Mouse (Mus musculus): ENCODE data around the gene Bub1. TPM values are rescaled to one million over a fixed set of nuclear protein-coding genes. Genes with fewer than 3 reads are reported as not detected.
A peak's percentile ranks its signal among the peaks of the same experiment; 100 is the strongest.

The Bub1 gene
- polyA plus RNA-seq (2016; fragmentation: Nextera tagmentation; extraction: Ambion mirVana) = 50.6 and 52.7 TPM in 2 replicates

DNA sequence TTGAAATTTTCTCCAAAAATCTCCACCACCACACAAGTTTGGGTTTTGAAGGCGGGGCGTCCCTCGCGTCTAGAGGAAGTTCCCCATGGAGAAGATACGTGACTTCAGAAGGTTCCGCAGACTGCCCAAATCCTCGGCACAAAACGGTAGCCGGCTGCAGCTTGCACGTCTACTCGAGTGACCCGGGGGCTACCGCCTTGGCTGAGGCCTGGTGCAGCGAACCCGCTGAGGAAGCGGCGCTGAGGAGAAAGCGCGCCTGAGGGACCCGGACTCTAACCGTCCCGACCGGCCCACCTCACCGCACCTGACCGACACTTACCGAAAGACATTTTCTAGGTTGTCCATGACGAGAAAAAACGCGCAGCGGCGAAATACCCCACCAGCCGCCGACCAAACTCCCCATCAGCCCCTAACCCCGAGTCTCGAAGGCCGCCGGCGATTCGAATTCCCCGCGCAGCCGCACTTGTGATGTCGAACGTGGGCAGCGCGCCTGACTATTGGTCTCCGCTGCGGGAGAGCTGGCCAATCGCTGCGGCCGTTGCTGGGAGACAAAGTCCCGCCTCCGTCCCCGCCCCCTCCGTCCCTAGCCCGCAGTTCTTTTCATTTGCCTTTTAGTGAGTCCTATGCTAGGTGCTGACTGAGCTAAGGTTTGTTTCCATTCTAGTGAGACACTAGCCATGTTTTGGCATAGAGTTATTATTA, at the start of gene Bub1:
Bub1 (minus strand) TSS at position 465 of the 702 bp plus-strand sequence.
- Histone ChIP-seq H3K4me3 (peak within 1 kb of the TSS; percentile 63), H3K4me2 (replicated peaks) (peak within 1 kb of the TSS; percentile 70), H3K4me1 (peaks cover 13% of the 10 kb centered on the region), H3K9ac (peak within 1 kb of the TSS; percentile 53), H3K9me3 (replicated peaks) (no peaks in the 10 kb centered on the region), H3K36me3 (0 out of 2 replicates have a peak, but pooled peaks cover 5% of the 10 kb centered on the region), H3K27ac (no peak within 1 kb of the TSS), H3K27me3 (no peaks in the 10 kb centered on the region)
- under 1% methylated on average over 56 of the region's 56 CpGs for WGBS
- ATAC-seq (ENCODE audit: low FRiP score) = peak; percentile 98

- H3K9ac ChIP-seq = no peak overlapping the region
- H3K36me3 ChIP-seq = no peaks in the 10 kb centered on the region
- H3K27ac ChIP-seq = no peak overlapping the region
- WGBS = 84% methylated on average over 5 of the region's 5 CpGs
- H3K27me3 ChIP-seq = no peaks in the 10 kb centered on the region
- H3K4me1 ChIP-seq = no peaks in the 10 kb centered on the region
- H3K4me3 ChIP-seq = no peak overlapping the region
- H3K9me3 ChIP-seq (replicated peaks) = no peaks in the 10 kb centered on the region
- no peak overlapping the region for H3K4me2 ChIP-seq (replicated peaks)
- ATAC-seq (ENCODE audit: low FRiP score) = no peak
Measured at GRCm38 (mm10) chr2:127881063-127881462, 49.4 kb upstream of the Bub1 start.

DNA sequence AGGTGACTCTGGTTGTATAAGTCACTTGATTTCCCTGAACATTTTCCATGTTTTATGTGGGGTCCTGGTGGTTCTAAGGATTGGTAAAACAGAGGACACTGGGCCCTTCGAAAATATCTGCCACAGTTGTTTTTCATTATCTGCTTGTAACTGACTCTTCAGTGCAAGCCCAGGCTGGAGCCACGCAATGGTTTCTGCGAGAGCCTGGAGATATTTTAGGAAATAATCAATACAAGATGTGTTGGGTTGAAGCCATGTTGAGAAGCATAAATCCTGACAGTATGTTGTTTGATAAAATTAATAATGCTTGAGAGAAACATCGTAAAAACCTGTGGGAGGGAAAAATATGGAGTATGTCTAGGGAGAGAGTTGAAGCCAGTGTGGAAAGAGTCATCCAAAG, 32.7 kb upstream of the Bub1 start:
- Histone ChIP-seq H3K36me3 (no peaks in the 10 kb centered on the region), H3K9ac (no peak overlapping the region), H3K4me1 (no peaks in the 10 kb centered on the region), H3K4me2 (replicated peaks) (no peak overlapping the region), H3K4me3 (no peak overlapping the region), H3K9me3 (replicated peaks) (no peaks in the 10 kb centered on the region), H3K27me3 (no peaks in the 10 kb centered on the region), H3K27ac (no peak overlapping the region)
- 73% methylated on average over 4 of the region's 4 CpGs for WGBS
- no peak for ATAC-seq (ENCODE audit: low FRiP score)

DNA sequence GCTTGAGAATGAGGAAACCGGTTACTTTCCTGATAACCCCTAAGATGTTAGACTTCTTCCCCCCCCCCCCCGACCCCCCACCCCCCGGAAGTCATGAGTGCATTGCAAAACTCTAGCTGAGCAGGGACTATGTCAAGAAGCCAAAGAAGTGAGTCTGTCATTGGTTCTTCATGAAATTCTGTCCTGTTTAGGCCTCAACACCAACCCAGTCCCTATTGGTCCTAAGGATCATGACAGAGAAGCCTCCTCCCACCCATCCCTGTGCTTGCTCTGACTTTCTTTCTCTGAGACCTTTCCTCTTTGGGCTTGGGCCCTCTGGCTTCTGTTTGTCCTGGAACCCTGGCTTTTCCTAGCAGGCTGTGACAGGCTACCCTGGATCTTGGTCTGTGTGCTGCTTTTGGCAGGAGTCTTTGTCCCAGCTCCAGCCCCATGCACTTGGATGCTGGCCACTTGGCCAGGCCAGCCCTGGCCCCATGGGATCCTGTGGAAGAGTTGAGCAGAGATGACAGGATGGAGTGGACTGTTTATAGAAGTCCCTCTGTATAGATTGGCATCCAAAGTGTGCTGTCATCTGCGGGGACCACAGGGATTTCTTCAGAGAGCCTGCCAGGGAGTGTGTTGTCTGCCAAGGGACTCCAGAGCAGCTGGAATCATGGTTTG, 22.8 kb upstream of the Bub1 start:
- Histone ChIP-seq H3K9ac (no peak overlapping the region; the same call in 1 of the 2 replicates), H3K27me3 (no peaks in the 10 kb centered on the region), H3K27ac (no peak overlapping the region), H3K9me3 (replicated peaks) (no peaks in the 10 kb centered on the region), H3K36me3 (no peaks in the 10 kb centered on the region), H3K4me1 (no peaks in the 10 kb centered on the region), H3K4me2 (replicated peaks) (no peak overlapping the region), H3K4me3 (no peak overlapping the region)
- 65% methylated on average over 4 of the region's 4 CpGs for WGBS
- ATAC-seq (ENCODE audit: low FRiP score) = no peak

- WGBS = 86% methylated on average over 2 of the region's 2 CpGs
- no peaks in the 10 kb centered on the region for H3K4me1 ChIP-seq
- no peak overlapping the region for H3K4me3 ChIP-seq
- no peak overlapping the region for H3K4me2 ChIP-seq (replicated peaks)
- no peak overlapping the region for H3K9ac ChIP-seq
- no peaks in the 10 kb centered on the region for H3K27me3 ChIP-seq
- no peaks in the 10 kb centered on the region for H3K36me3 ChIP-seq
- no peaks in the 10 kb centered on the region for H3K9me3 ChIP-seq (replicated peaks)
- no peak for ATAC-seq (ENCODE audit: low FRiP score)
- no peak overlapping the region for H3K27ac ChIP-seq
Measured at GRCm38 (mm10) chr2:127850371-127850770, 18.7 kb upstream of the Bub1 start.

- Histone ChIP-seq H3K9ac (no peak overlapping the region), H3K36me3 (no peaks in the 10 kb centered on the region), H3K27me3 (no peaks in the 10 kb centered on the region), H3K4me2 (replicated peaks) (no peak overlapping the region), H3K4me1 (no peaks in the 10 kb centered on the region), H3K27ac (no peak overlapping the region), H3K4me3 (no peak overlapping the region), H3K9me3 (replicated peaks) (no peaks in the 10 kb centered on the region)
- no peak for ATAC-seq (ENCODE audit: low FRiP score)
- 27% methylated on average over 1 of the region's 1 CpGs for WGBS
Measured at GRCm38 (mm10) chr2:127846571-127846970, 14.9 kb upstream of the Bub1 start.

DNA sequence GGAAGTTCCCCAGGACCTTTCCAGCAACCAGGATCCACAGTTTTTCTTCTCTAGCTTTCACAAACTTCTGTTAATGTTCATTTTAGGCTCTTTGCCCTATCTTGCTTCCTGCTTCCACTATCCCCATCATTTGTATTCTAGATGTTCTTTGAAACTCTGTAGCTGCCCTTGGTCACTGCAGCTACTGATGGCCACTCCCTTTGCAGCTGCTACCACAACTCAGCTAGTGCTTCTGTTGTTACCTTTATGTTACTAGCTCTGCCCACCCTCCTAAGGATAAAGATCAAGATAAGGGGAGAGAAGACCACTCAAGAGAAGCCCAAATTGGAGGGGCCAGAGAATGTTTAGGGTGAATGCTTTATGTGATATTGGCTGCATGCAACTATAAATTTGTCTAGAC, 14.3 kb upstream of the Bub1 start:
- H3K36me3 ChIP-seq = no peaks in the 10 kb centered on the region
- no peaks in the 10 kb centered on the region for H3K27me3 ChIP-seq
- no peak overlapping the region for H3K4me2 ChIP-seq (replicated peaks)
- H3K27ac ChIP-seq = no peak overlapping the region
- no peak for ATAC-seq (ENCODE audit: low FRiP score)
- no peaks in the 10 kb centered on the region for H3K4me1 ChIP-seq
- H3K9me3 ChIP-seq (replicated peaks) = no peaks in the 10 kb centered on the region
- H3K9ac ChIP-seq = no peak overlapping the region
- H3K4me3 ChIP-seq = no peak overlapping the region

DNA sequence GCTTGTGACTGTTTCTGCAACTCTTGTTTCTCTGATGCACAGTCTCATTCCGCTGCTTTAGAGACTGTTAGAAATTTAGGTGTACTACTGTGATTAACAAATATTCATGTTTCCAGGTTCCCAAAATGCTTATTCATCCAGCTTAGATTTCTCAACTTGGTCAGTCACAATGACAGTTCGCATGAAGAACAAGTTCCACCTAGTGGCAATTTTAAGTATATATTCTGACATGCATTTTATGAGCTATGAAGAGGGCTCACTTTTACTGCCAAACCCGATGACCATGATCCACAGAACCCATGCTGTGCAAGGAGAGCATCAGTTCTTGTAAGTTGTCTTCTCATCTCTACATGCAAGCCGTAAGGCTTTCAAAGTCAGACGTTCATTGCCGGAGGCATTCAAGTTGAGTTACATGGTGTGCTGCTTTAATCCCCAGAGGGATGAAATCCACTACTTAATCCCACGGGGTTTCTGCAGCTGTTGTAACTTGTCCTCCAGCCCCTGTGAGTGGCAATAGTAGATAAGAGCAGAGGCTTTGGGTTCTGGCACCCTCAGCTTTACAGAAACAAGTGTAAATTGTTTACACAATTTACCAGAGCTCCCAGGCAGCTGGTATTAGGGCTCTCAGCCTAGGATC, 13.8 kb upstream of the Bub1 start:
- Histone ChIP-seq H3K4me2 (replicated peaks) (no peak overlapping the region), H3K36me3 (no peaks in the 10 kb centered on the region), H3K9me3 (replicated peaks) (no peaks in the 10 kb centered on the region), H3K4me3 (no peak overlapping the region), H3K9ac (no peak overlapping the region), H3K27me3 (no peaks in the 10 kb centered on the region), H3K27ac (no peak overlapping the region), H3K4me1 (no peaks in the 10 kb centered on the region)
- WGBS = 65% methylated on average over 7 of the region's 7 CpGs
- no peak for ATAC-seq (ENCODE audit: low FRiP score)

DNA sequence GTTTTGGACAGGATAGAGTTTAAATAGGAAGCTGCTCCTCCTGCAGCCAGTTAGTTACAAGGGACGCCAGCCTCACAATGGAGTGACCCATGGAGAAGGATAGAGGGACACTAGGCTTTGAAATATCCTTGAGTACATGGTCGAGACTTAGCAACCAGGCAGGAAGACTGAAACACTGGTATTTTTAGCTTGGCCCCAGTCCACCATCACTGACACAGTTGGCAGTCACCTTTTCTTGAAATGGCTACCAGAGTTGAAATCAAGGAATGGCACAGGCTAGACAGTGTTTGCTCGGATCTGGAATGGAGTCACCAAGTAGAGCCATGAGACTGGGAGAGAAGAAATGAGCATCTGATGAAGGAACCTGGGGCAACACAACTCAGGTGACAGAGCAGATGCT, 10.8 kb upstream of the Bub1 start:
- H3K4me1 ChIP-seq = no peaks in the 10 kb centered on the region
- no peak for ATAC-seq (ENCODE audit: low FRiP score)
- H3K27me3 ChIP-seq = peaks cover 24% of the 10 kb centered on the region
- H3K27ac ChIP-seq = no peak overlapping the region
- H3K9ac ChIP-seq = no peak overlapping the region
- 81% methylated on average over 3 of the region's 3 CpGs for WGBS
- no peaks in the 10 kb centered on the region for H3K9me3 ChIP-seq (replicated peaks)
- no peak overlapping the region for H3K4me2 ChIP-seq (replicated peaks)
- H3K36me3 ChIP-seq = no peaks in the 10 kb centered on the region
- no peak overlapping the region for H3K4me3 ChIP-seq

- no peak overlapping the region for H3K4me3 ChIP-seq
- no peak overlapping the region for H3K9ac ChIP-seq
- no peak overlapping the region for H3K4me2 ChIP-seq (replicated peaks)
- H3K36me3 ChIP-seq = no peaks in the 10 kb centered on the region
- peaks cover 24% of the 10 kb centered on the region for H3K27me3 ChIP-seq
- no peaks in the 10 kb centered on the region for H3K4me1 ChIP-seq
- WGBS = 94% methylated on average over 1 of the region's 1 CpGs
- H3K9me3 ChIP-seq (replicated peaks) = no peaks in the 10 kb centered on the region
- H3K27ac ChIP-seq = no peak overlapping the region
- no peak for ATAC-seq (ENCODE audit: low FRiP score)
Measured at GRCm38 (mm10) chr2:127841402-127841801, 9.7 kb upstream of the Bub1 start.

DNA sequence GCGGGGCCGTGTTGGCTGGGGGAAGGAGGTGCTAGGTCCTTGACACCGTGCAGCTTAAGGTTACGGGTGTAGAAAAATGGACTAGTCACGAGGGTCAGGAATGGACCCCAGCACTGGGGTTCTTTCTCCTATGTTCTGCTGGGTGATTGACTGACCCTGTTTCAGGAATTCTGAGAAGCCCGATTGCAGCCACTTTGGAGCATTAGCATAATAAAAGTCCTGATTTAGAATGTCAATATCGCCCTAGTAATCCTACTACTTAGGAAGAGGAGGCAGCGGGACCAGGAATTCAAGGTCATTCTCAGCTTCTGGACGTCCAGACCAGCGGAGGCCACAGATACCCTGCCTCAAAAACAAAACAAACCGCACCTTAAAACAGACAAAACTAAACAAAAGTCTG, 7.8 kb upstream of the Bub1 start:
- ATAC-seq (ENCODE audit: low FRiP score) = no peak
- Histone ChIP-seq H3K4me2 (replicated peaks) (no peak overlapping the region), H3K9ac (no peak overlapping the region), H3K27ac (no peak overlapping the region), H3K36me3 (no peaks in the 10 kb centered on the region), H3K9me3 (replicated peaks) (no peaks in the 10 kb centered on the region), H3K4me3 (no peak overlapping the region), H3K4me1 (no peaks in the 10 kb centered on the region), H3K27me3 (peaks cover 24% of the 10 kb centered on the region)
- WGBS = 14% methylated on average over 11 of the region's 11 CpGs

DNA sequence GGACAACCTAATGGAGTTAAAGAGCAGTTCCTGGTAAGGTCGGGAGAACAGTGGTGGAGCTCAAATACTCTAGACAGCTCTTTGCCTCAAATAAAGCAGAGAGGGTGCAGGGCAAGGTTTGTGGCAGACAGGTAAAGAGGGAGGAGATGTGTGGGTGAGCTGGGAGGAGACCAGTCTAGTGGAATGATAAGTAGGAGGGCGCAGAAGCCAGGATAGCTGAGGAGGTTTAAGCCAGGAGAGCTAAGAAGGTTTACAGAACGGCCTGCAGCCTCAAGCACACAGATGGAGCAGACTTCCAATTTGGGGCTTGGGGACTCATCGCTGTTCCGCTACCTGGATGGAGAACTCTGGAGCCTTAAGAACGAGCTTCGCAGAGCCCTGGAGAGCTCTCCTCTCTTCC, 6.9 kb upstream of the Bub1 start, which contains the start of gene Acoxl:
Acoxl (plus strand) TSS at position 301 of the 400 bp plus-strand sequence.
- 67% methylated on average over 7 of the region's 7 CpGs for WGBS
- Histone ChIP-seq H3K4me1 (no peaks in the 10 kb centered on the region), H3K36me3 (no peaks in the 10 kb centered on the region), H3K9me3 (replicated peaks) (no peaks in the 10 kb centered on the region), H3K4me2 (replicated peaks) (no peak within 1 kb of the TSS), H3K9ac (no peak within 1 kb of the TSS), H3K4me3 (no peak within 1 kb of the TSS), H3K27me3 (peaks cover 24% of the 10 kb centered on the region), H3K27ac (no peak within 1 kb of the TSS)
- no peak for ATAC-seq (ENCODE audit: low FRiP score)
